Mouse (Mus musculus) retina, postnatal 7 days (tissue): ENCODE results near the gene Slc27a2.
"Not testable (repeated sequence)": the region's sequence is repeated elsewhere in the genome, so short reads cannot be mapped to it uniquely, and the experiment has no call there.

Experiments
- DNase-seq: peaks from one replicate; pipeline ENCODE4 v3.0.0-alpha.2; 2012; ENCODE audit warnings: low read depth, low spot score

Slc27a2 gene

GRCm38 (mm10) chr2:126606061-126606687, 54.0 kb downstream of the Slc27a2 start:
- DNase-seq, result no peak

GRCm38 (mm10) chr2:126606688-126607062, 54.5 kb downstream of the Slc27a2 start:
- DNase-seq, result no peak

- no peak for DNase-seq
These were observed 55.5 kb downstream of the Slc27a2 start for GRCm38 (mm10) chr2:126607553-126608203.

- not testable (repeated sequence) for DNase-seq
These were observed 57.4 kb downstream of the Slc27a2 start for GRCm38 (mm10) chr2:126609600-126609999.

GRCm38 (mm10) chr2:126615355-126615754, 63.1 kb downstream of the Slc27a2 start:
- no peak for DNase-seq

- no peak for DNase-seq
These were observed 66.4 kb downstream of the Slc27a2 start for GRCm38 (mm10) chr2:126618470-126619179.

- DNase-seq, result no peak
These were observed 67.1 kb downstream of the Slc27a2 start, which contains the start of gene Hdc for GRCm38 (mm10) chr2:126619249-126619704. TSS of gene Hdc (minus strand) at chr2:126619299.

GRCm38 (mm10) chr2:126622455-126622854, 70.2 kb downstream of the Slc27a2 start:
- no peak for DNase-seq

GRCm38 (mm10) chr2:126623138-126623537, 70.9 kb downstream of the Slc27a2 start:
- no peak for DNase-seq

GRCm38 (mm10) chr2:126628455-126628995, 76.3 kb downstream of the Slc27a2 start:
- no peak for DNase-seq

- no peak for DNase-seq
These were observed 81.0 kb downstream of the Slc27a2 start for GRCm38 (mm10) chr2:126633165-126633564.

- DNase-seq, result no peak
These were observed 84.0 kb downstream of the Slc27a2 start for GRCm38 (mm10) chr2:126635939-126636823.
